Mouse (Mus musculus): ENCODE data around the gene Cldn13.

Cldn13 gene

GRCm38 (mm10) chr5:134890601-134891054 is 24.7 kb downstream of the Cldn13 start:
- DNase-seq = peak; percentile 64 to 67

GRCm38 (mm10) chr5:134888505-134888904 is 26.8 kb downstream of the Cldn13 start:
- peak; percentile 35 to 63 for DNase-seq

- DNase-seq = peak; percentile 86 to 90
These were observed 27.6 kb downstream of the Cldn13 start for GRCm38 (mm10) chr5:134887447-134888335.

- peak; percentile 50 to 60 for DNase-seq
These were observed 32.2 kb downstream of the Cldn13 start for GRCm38 (mm10) chr5:134883077-134883476.

GRCm38 (mm10) chr5:134876801-134877200 is 38.5 kb downstream of the Cldn13 start:
- DNase-seq = peak; percentile 34 to 56

GRCm38 (mm10) chr5:134875245-134875644 is 40.1 kb downstream of the Cldn13 start:
- no peak for DNase-seq

- DNase-seq = peak; percentile 67 to 74
These were observed 41.1 kb downstream of the Cldn13 start for GRCm38 (mm10) chr5:134873956-134874879.

GRCm38 (mm10) chr5:134873034-134873433 is 42.3 kb downstream of the Cldn13 start:
- DNase-seq = no peak

- DNase-seq = peak in 1 of 2 experiments; percentile 39
These were observed 42.7 kb downstream of the Cldn13 start for GRCm38 (mm10) chr5:134872597-134872996.

GRCm38 (mm10) chr5:134868506-134868905 is 46.8 kb downstream of the Cldn13 start:
- no peak for DNase-seq

- DNase-seq = no peak
These were observed 47.8 kb downstream of the Cldn13 start for GRCm38 (mm10) chr5:134867320-134868144.

GRCm38 (mm10) chr5:134865158-134865557 is 50.2 kb downstream of the Cldn13 start:
- DNase-seq = peak; percentile 28 to 56

All from lung, adult 18-20 months (tissue).